Mouse (Mus musculus) liver, embryonic 16.5 days (tissue): Measurements from ENCODE around the gene Tanc2. TPM values are rescaled to one million over a fixed set of nuclear protein-coding genes. Genes with fewer than 3 reads are reported as not detected.

Experiments
- ATAC-seq: fragments of 200-750 bp; cut with Nextera tagmentation; 2 replicates; pipeline ENCODE4 v1.8.0; 2017; ENCODE audit warnings: low read depth, mild to moderate bottlenecking, moderate number of reproducible peaks, moderate library complexity
- H3K27ac ChIP-seq: fragments of 300-500 bp; sonication (generic); 2 replicates; pipeline ENCODE4 v1.5.1; 2014; ENCODE audit warnings: mild to moderate bottlenecking, low read length
- H3K27me3 ChIP-seq: fragments of 300-500 bp; sonication (generic); 2 replicates; pipeline ENCODE4 v1.6.1; 2014; ENCODE audit warnings: low read depth, low read length, mixed read lengths; ENCODE audit not compliant: control insufficient read depth, insufficient read depth
- H3K36me3 ChIP-seq: fragments of 300-500 bp; sonication (generic); 2 replicates; pipeline ENCODE4 v1.6.1; 2014; ENCODE audit warnings: mild to moderate bottlenecking; ENCODE audit not compliant: control insufficient read depth, insufficient read depth
- H3K4me1 ChIP-seq: fragments of 300-500 bp; sonication (generic); 2 replicates; pipeline ENCODE4 v1.6.1; 2014; ENCODE audit warnings: low read depth, low read length, mixed read lengths; ENCODE audit not compliant: control insufficient read depth
- H3K4me2 ChIP-seq: fragments of 300-500 bp; sonication (generic); 2 replicates; pipeline ENCODE4 v1.6.1; 2014; ENCODE audit warnings: low read depth, low read length, mixed read lengths
- H3K4me3 ChIP-seq: fragments of 300-500 bp; sonication (generic); 2 replicates; pipeline ENCODE4 v1.5.1; 2014; ENCODE audit warnings: low read depth, mild to moderate bottlenecking, low read length
- H3K9ac ChIP-seq: fragments of 300-500 bp; sonication (generic); 2 replicates; pipeline ENCODE4 v1.6.1; 2014; ENCODE audit warnings: low read depth, low read length
- H3K9me3 ChIP-seq: fragments of 300-500 bp; sonication (generic); replicated peaks from 2 replicates; pipeline ENCODE4 v1.6.1; 2016; ENCODE audit warnings: low read length; ENCODE audit not compliant: control insufficient read depth
- WGBS: fragments of 180-500 bp; shearing (Covaris S2); extraction: QIAGEN DNeasy Blood & Tissue Kit; methylation state at CpG from one replicate; pipeline ENCODE4 v1.1.7; 2014; ENCODE audit not compliant: insufficient replicate concordance; 5-methylcytosine and 5-hydroxymethylcytosine counted together
- polyA plus RNA-seq: library from polyadenylated mRNA; unstranded; fragments of >200 nt; fragmentation: Nextera tagmentation; extraction: Ambion mirVana; gene quantifications from 2 replicates; pipeline ENCODE4 v1.2.1, GENCODE M21; 2015

Tanc2 gene
- 0.70 and 0.83 TPM in 2 replicates for polyA plus RNA-seq

DNA sequence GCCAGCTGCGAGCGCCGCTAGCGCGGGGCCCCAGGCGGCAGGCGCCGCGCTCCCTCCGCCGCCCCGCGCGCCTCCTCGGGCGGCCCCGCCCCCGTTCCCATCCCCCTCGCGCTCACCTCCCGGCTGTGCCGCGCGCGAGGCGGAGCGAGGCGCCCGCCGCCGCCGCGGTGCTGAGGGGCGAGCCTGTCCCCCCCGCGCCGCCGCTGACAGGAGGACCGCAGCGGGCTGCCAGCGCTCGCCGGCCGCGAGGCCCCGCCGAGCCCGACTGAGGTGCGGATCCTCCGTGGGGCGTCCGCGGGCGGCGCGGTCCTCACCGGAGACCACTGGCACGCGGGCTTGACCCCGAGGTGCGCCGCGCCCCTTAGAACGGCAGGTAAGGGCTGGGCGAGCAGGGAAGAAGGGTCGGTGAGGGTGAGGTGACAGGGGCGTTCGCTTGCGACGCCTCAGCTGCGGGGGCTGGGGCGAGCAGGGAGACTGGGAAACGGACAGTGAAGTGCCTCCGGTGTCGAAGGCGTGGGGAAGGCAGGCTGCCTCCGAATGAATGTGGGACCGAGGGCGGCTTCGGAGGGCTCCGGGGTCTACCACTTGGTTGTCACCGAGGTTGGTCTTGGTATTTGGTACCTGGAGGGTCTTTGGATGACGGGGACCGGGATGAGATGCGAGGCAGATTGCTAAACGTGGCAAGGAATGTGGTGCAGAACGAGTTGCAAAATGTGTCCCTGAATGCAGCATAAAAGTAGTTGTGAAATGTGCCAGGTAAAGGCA is at the start of gene Tanc2:
Tanc2 (plus strand) TSS at position 110 of the 765 bp plus-strand sequence.
- H3K4me1 ChIP-seq: peaks cover 4% of the 10 kb centered on the region
- H3K9me3 ChIP-seq: no peaks in the 10 kb centered on the region
- peaks cover 7% of the 10 kb centered on the region; the same call in 1 of the 2 replicates for H3K27me3 ChIP-seq
- H3K36me3 ChIP-seq: no peaks in the 10 kb centered on the region
- ATAC-seq: peak; percentile 10
- H3K9ac ChIP-seq: peak within 1 kb of the TSS; percentile 78
- under 1% methylated on average over 56 of the region's 87 CpGs for WGBS
- peak within 1 kb of the TSS; percentile 69 for H3K4me3 ChIP-seq
- H3K27ac ChIP-seq: peak within 1 kb of the TSS; percentile 53
- peak within 1 kb of the TSS; percentile 98 for H3K4me2 ChIP-seq

DNA sequence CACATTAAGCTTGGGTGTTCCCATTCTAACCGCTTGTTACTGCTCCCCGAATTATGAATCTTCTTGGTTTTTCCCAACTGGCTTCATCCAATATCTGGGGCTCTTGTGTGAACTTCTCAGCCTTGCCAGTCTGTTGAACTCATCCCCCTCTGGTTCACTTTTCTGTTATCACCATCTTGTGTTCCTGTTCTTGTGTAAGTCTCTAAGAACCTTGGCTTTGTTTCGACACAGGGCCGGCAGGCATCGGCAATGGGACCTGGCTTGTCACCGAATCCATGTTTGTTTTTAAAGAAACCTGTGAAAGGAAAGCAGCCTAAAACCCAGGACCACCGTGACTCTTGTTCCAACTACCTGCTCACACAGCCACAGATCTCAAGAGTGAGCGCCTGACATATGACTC is 49.0 kb upstream of the Tanc2 start:
- 66% methylated on average over 8 of the region's 8 CpGs for WGBS
- Histone ChIP-seq H3K27ac (no peak overlapping the region), H3K9ac (no peak overlapping the region), H3K36me3 (no peaks in the 10 kb centered on the region), H3K4me2 (no peak overlapping the region), H3K9me3 (no peaks in the 10 kb centered on the region), H3K4me1 (no peaks in the 10 kb centered on the region), H3K4me3 (no peak overlapping the region), H3K27me3 (no peaks in the 10 kb centered on the region)
- no peak for ATAC-seq

- Histone ChIP-seq H3K4me1 (no peaks in the 10 kb centered on the region), H3K27ac (no peak overlapping the region), H3K9me3 (no peaks in the 10 kb centered on the region), H3K4me2 (no peak overlapping the region), H3K36me3 (no peaks in the 10 kb centered on the region), H3K27me3 (no peaks in the 10 kb centered on the region), H3K9ac (no peak overlapping the region), H3K4me3 (no peak overlapping the region)
- WGBS: 62% methylated on average over 4 of the region's 4 CpGs
- ATAC-seq: no peak
Measured at GRCm38 (mm10) chr11:105541366-105541765, 48.4 kb upstream of the Tanc2 start.

- 11% methylated on average over 1 of the region's 1 CpGs for WGBS
- no peak overlapping the region for H3K9ac ChIP-seq
- H3K27me3 ChIP-seq: no peaks in the 10 kb centered on the region
- no peak overlapping the region for H3K4me2 ChIP-seq
- ATAC-seq: no peak
- no peaks in the 10 kb centered on the region for H3K4me1 ChIP-seq
- H3K9me3 ChIP-seq: no peaks in the 10 kb centered on the region
- no peaks in the 10 kb centered on the region for H3K36me3 ChIP-seq
- H3K4me3 ChIP-seq: no peak overlapping the region
- no peak overlapping the region for H3K27ac ChIP-seq
Measured at GRCm38 (mm10) chr11:105542129-105542528, 47.7 kb upstream of the Tanc2 start.

GRCm38 (mm10) chr11:105545801-105546200 is 44.0 kb upstream of the Tanc2 start:
- no peak overlapping the region for H3K9ac ChIP-seq
- H3K27ac ChIP-seq: no peak overlapping the region
- H3K36me3 ChIP-seq: no peaks in the 10 kb centered on the region
- no peak for ATAC-seq
- no peaks in the 10 kb centered on the region for H3K27me3 ChIP-seq
- H3K9me3 ChIP-seq: no peaks in the 10 kb centered on the region
- H3K4me1 ChIP-seq: peaks cover 4% of the 10 kb centered on the region
- no peak overlapping the region for H3K4me3 ChIP-seq
- no peak overlapping the region for H3K4me2 ChIP-seq
- 52% methylated on average over 8 of the region's 8 CpGs for WGBS

DNA sequence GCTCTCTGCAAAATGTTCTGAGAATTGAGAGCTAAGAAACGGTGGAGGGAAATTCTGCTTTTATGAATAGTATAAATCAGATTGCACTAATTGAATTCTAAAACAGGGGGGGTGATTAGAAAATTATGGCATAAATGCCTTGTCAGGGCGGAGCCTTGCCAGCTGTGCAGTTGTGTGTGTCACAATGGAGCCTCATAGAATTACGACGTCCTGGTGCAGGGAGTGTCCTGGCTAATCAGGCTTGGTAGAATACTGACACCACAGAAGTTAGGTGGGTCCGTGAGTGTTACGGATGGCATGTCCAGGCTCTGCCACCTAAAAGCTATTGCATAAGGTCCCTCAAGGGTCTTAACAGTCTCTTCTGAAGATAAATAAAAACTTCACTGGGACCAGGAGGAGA is 43.4 kb upstream of the Tanc2 start:
- H3K4me3 ChIP-seq: no peak overlapping the region
- H3K27me3 ChIP-seq: no peaks in the 10 kb centered on the region
- peaks cover 4% of the 10 kb centered on the region for H3K4me1 ChIP-seq
- H3K9ac ChIP-seq: no peak overlapping the region
- no peaks in the 10 kb centered on the region for H3K36me3 ChIP-seq
- no peak overlapping the region for H3K4me2 ChIP-seq
- no peak for ATAC-seq
- H3K9me3 ChIP-seq: no peaks in the 10 kb centered on the region
- WGBS: 56% methylated on average over 6 of the region's 6 CpGs
- H3K27ac ChIP-seq: no peak overlapping the region

DNA sequence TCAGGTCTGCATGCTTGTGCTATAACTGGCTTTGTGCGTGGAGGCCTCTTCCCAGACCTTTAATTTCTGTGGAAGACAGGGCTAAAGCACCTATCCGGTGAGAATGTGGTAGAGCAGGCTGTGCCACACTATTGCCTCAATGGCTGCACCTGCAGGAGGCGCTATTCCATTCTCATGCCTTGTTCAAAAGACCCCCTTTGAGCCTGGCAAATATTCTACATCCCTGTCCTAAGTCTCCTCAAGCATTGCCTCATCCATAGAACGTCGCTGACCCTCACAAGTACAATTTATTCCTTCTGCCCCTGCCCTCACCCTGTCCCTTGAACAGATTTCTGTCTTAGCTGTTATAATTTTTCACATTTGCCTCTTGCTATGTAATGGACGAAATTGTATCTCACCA is 41.4 kb upstream of the Tanc2 start:
- H3K4me3 ChIP-seq: no peak overlapping the region
- H3K4me2 ChIP-seq: no peak overlapping the region
- no peak for ATAC-seq
- no peak overlapping the region for H3K27ac ChIP-seq
- H3K9ac ChIP-seq: no peak overlapping the region
- H3K4me1 ChIP-seq: peaks cover 4% of the 10 kb centered on the region
- no peaks in the 10 kb centered on the region for H3K36me3 ChIP-seq
- no peaks in the 10 kb centered on the region for H3K9me3 ChIP-seq
- WGBS: 59% methylated on average over 6 of the region's 6 CpGs
- no peaks in the 10 kb centered on the region for H3K27me3 ChIP-seq

DNA sequence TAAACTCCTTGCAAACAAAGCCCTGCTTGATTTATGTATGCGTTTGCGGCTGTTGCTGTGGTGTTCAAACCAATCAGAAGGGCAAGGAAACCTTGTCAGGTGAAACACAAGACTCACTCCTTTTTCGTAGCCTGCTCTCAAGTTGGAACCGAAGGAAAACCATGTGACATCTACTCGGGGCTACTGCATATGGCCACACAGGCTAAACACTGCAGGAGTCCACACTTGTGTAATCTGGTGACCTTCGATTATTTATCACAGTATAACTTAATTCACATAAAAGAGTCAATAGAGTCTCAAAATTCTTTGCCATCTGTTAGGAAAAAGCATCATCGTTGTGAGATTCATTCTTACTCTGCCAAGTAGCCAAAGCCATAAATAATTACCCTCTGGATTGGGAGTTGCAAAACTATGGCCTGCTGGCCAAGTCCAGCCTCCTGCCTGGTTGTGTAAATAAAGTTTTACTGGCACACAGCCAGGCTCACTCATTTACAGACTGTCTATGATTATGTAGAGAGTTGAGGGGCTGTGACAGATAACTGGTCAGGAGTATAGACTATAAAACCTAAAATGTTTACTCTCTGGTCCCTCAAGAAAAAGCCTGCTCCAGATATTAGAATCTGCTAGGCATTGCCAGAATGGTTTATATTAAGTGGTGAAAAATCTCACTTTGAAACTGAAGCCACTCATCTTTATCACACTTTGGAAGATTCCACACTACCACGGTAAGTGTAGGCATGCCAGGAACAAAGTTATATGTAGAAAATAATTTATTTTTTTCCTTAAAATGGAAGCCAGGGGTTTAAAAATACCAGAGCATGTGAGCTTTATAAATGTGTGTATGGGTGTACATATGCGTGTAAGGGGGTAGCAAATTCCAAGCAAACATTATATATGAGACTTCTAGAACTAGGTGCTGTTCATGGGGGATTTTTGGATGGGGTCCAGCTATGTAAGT is 40.3 kb upstream of the Tanc2 start:
- H3K4me3 ChIP-seq: no peak overlapping the region
- H3K36me3 ChIP-seq: no peaks in the 10 kb centered on the region
- WGBS: 59% methylated on average over 9 of the region's 9 CpGs
- H3K9me3 ChIP-seq: no peaks in the 10 kb centered on the region
- H3K27ac ChIP-seq: no peak overlapping the region
- no peak overlapping the region for H3K4me2 ChIP-seq
- peaks cover 4% of the 10 kb centered on the region for H3K4me1 ChIP-seq
- peak; percentile 66 for ATAC-seq
- H3K9ac ChIP-seq: no peak overlapping the region
- no peaks in the 10 kb centered on the region for H3K27me3 ChIP-seq

- 68% methylated on average over 8 of the region's 8 CpGs for WGBS
- H3K9ac ChIP-seq: no peak overlapping the region
Measured at GRCm38 (mm10) chr11:105557285-105557684, 32.5 kb upstream of the Tanc2 start.

More at GRCm38 (mm10) chr11:105557285-105557684, 32.5 kb upstream of the Tanc2 start:
- ATAC-seq: no peak
- Histone ChIP-seq H3K9me3 (no peaks in the 10 kb centered on the region), H3K4me1 (peaks cover 3% of the 10 kb centered on the region; the same call in 1 of the 2 replicates), H3K36me3 (no peaks in the 10 kb centered on the region), H3K4me3 (no peak overlapping the region), H3K27me3 (no peaks in the 10 kb centered on the region), H3K4me2 (no peak overlapping the region), H3K27ac (no peak overlapping the region)
